Mouse (Mus musculus) embryonic fibroblast, embryonic 13.5 days (primary cell): ENCODE results near the gene Igfbp5.

ENCODE experiments used
- CTCF ChIP-seq: IDR thresholded peaks from 2 replicates; pipeline ENCODE4 v1.5.1; 2011; ENCODE audit warnings: mild to moderate bottlenecking, control low read depth, low read length, moderate library complexity, borderline replicate concordance; ENCODE audit not compliant: insufficient read depth
- POLR2A ChIP-seq: IDR thresholded peaks from 2 replicates; pipeline ENCODE4 v1.6.1; 2011; ENCODE audit warnings: low read depth, mild to moderate bottlenecking, control low read depth, low read length, moderate library complexity

DNA sequence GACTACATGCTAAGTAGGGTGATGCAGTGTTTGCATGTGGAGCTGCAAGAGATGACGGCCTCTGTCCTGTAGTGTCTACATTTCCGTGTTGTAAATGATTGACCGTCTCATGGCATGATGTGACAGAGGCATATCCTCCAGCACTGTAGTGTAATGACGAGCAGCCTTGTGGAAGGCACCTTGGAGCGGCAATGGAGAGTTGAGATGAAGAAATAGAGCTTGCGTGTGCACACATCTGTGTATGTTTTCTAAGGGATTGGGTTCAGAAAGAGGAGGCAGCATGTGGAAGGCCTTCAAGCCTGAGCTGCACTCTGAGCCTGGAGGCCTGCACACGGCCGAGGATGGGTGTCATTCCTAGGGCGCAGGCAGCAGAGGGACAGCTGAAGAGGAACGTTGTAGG lies 19.0 kb downstream of the Igfbp5 start:
- TF ChIP-seq CTCF (no peak), POLR2A (no peak)
